ENCODE assay signal across 8 mouse cellular contexts in genomic region chr9:64624536-64624935, GRCm38 (mm10).
DNase-seq lines count a peak whose midpoint lies in the region; ATAC-seq lines count a peak whose summit lies in the region.
"Had no signal": no experiment of that assay in that cellular context is flagged by ENCODE, and none has a peak within 500 bp of the region (broad histone marks: within the 10 kb centered on the region; RNA-seq: fewer than 3 reads in every experiment).

No protein-coding gene starts in this region.

- H3K4me1 ChIP-seq in liver, embryonic 12.5 days, result no peaks in the 10 kb centered on the region
- 0 out of 2 replicates have a peak, but pooled peaks cover 8% of the 10 kb centered on the region for H3K4me1 ChIP-seq in embryonic facial prominence, embryonic 10.5 days
- peaks cover 26% of the 10 kb centered on the region for H3K4me1 ChIP-seq in forebrain, embryonic 12.5 days

- no peak for ATAC-seq in liver, embryonic 12.5 days
- no peak for ATAC-seq in forebrain, embryonic 12.5 days (ENCODE audit: low FRiP score)

- DNase-seq in liver (peak; percentile 69), ZHBTc4 (ENCODE audit: low read depth, low spot score) (peak; percentile 80)
- DNase-seq in embryonic facial prominence, embryonic 10.5 days (ENCODE audit: low spot score), result peak; percentile 81
- DNase-seq in mesoderm, embryonic 11.5 days (ENCODE audit: low read depth, low spot score), result peak; percentile 87
- DNase-seq in left cerebral cortex, adult 18-20 months (ENCODE audit: low spot score in 2 of 2), result no peak

- peaks cover 4% of the 10 kb centered on the region; the same call in 1 of the 2 replicates for H3K27me3 ChIP-seq in liver, embryonic 12.5 days (replicated peaks)
- no peaks in the 10 kb centered on the region for H3K27me3 ChIP-seq in embryonic facial prominence, embryonic 10.5 days (replicated peaks; ENCODE audit: low read depth, poor library complexity, severe bottlenecking)
- peaks cover 27% of the 10 kb centered on the region for H3K27me3 ChIP-seq in forebrain, embryonic 12.5 days

- H3K27ac ChIP-seq in liver, embryonic 12.5 days, result no peak overlapping the region
- no peak overlapping the region for H3K27ac ChIP-seq in embryonic facial prominence, embryonic 10.5 days (replicated peaks)
- no peak overlapping the region for H3K27ac ChIP-seq in forebrain, embryonic 12.5 days
- H3K27ac ChIP-seq: midbrain, embryonic 12.5 days had no signal

- no peak overlapping the region for H3K9ac ChIP-seq in liver, embryonic 12.5 days
- H3K9ac ChIP-seq in forebrain, embryonic 12.5 days, result no peak overlapping the region
- H3K9ac ChIP-seq: midbrain, embryonic 12.5 days had no signal

- WGBS in liver, embryonic 12.5 days (ENCODE audit: insufficient replicate concordance), result 70% methylated on average over 8 of the region's 8 CpGs
- 67% methylated on average over 8 of the region's 8 CpGs for WGBS in embryonic facial prominence, embryonic 10.5 days
- WGBS in forebrain, embryonic 12.5 days, result 70% methylated on average over 8 of the region's 8 CpGs

- no peaks in the 10 kb centered on the region for H3K36me3 ChIP-seq in liver, embryonic 12.5 days
- H3K36me3 ChIP-seq in embryonic facial prominence, embryonic 10.5 days (replicated peaks), result no peaks in the 10 kb centered on the region
- no peaks in the 10 kb centered on the region for H3K36me3 ChIP-seq in forebrain, embryonic 12.5 days (replicated peaks)
- H3K36me3 ChIP-seq: midbrain, embryonic 12.5 days had no signal

- no peak overlapping the region for H3K4me3 ChIP-seq in liver, embryonic 12.5 days
- no peak overlapping the region for H3K4me3 ChIP-seq in embryonic facial prominence, embryonic 10.5 days
- no peak overlapping the region for H3K4me3 ChIP-seq in forebrain, embryonic 12.5 days (replicated peaks)
- H3K4me3 ChIP-seq: midbrain, embryonic 12.5 days had no signal

- H3K4me2 ChIP-seq in liver, embryonic 12.5 days, result no peak overlapping the region
- no peak overlapping the region for H3K4me2 ChIP-seq in forebrain, embryonic 12.5 days
- H3K4me2 ChIP-seq: midbrain, embryonic 12.5 days had no signal

- no peaks in the 10 kb centered on the region for H3K9me3 ChIP-seq in liver, embryonic 12.5 days (replicated peaks)
- no peaks in the 10 kb centered on the region for H3K9me3 ChIP-seq in embryonic facial prominence, embryonic 10.5 days
- H3K9me3 ChIP-seq in forebrain, embryonic 12.5 days, result no peaks in the 10 kb centered on the region
- H3K9me3 ChIP-seq: midbrain, embryonic 12.5 days had no signal

Comparison
In these comparisons a context has a peak if more than half of its experiments do, and no peak if none do; other contexts are left out.
1. DNase-seq: peak in liver (single experiment), ZHBTc4 (single experiment), embryonic facial prominence, embryonic 10.5 days (single experiment) and mesoderm, embryonic 11.5 days (single experiment); none in left cerebral cortex, adult 18-20 months (0 of 2).